Mouse (Mus musculus) spleen, embryonic (tissue): ENCODE results near the gene Spa17.

Experiments
- CTCF ChIA-PET: fragments of 350-600 bp; sonication (Branson Sonifier 250); formaldehyde crosslinking; loops from one replicate; lab custom pipeline; 2022; lab: Charles Lee

Gene Spa17

GRCm38 (mm10) chr9:37621290-37621689, 7.8 kb upstream of the Spa17 start:
- CTCF ChIA-PET, result no interaction called here

DNA sequence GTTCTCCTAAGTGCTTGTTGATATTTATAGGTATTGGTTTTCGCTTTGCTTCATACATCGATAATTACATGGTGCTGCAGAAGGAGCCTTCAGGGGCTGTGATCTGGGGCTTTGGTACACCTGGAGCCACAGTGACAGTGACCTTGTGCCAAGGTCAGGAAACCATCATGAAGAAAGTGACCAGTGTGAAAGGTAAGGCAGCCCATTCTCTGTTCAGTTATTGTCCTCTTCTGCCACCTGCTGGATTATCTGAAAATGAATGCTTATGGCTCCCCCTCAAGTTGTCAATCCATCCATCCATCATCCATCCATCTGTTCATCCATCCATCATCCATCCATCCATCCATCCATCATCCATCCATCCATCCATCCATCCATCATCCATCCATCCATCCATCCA, 3.2 kb upstream of the Spa17 start:
- CTCF ChIA-PET, result no interaction called here

DNA sequence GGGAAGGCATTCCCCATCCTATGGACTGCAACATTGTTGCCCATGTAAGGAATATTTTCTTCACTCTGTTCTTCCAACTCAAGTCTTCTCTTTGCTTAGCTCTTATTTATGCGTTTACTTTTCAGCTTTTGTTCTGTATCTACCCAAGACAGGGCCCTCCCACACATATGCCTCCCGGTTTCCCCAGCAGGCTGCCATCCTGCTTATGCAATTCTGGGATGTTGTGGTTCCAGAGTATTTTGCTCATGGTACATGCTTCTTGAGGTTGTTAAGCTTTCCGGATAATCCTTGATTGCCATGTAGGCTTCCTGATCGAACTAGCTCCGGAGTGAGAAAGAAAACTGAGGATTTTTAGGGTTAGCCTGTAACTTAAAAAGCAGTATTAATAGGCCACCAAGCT, 1.7 kb upstream of the Spa17 start:
- CTCF ChIA-PET, result interaction anchor here (0.5 to 0.8 kb wide), 3 partner anchors 11 to 130 kb away, joined by 3 to 4 read pairs (median 3); no protein-coding TSS in a partner anchor

- CTCF ChIA-PET, result interaction anchor here (0.9 kb wide), 1 partner anchor 150 kb away, joined by 3 read pairs; no protein-coding TSS in a partner anchor
Measured at GRCm38 (mm10) chr9:37614316-37614715, 794 bp upstream of the Spa17 start.

DNA sequence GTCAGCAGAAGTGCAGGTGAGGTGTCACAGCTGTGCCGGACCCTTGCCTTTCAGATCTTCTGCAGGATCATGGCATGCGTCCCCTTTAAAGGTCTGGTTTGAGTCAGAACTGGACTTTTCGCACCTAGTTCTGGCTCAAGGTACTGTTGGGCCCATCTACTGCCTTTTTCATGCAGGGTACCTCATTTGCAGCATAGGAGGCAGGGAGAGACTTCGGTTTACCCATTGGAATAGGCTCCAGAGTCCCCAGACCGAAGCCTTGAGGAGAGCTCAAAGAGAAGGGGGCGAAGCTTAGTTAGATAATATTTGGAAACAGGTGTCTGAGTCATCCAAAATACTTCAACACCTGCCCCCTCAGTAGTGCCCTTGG, 374 bp upstream of the Spa17 start:
- CTCF ChIA-PET, result no interaction called here

GRCm38 (mm10) chr9:37609558-37609957, 4.0 kb downstream of the Spa17 start:
- CTCF ChIA-PET, result no interaction called here

GRCm38 (mm10) chr9:37605089-37605488, 8.4 kb downstream of the Spa17 start:
- CTCF ChIA-PET, result no interaction called here

GRCm38 (mm10) chr9:37600538-37601205, 12.8 kb downstream of the Spa17 start:
- CTCF ChIA-PET, result no interaction called here

- CTCF ChIA-PET, result no interaction called here
Measured at GRCm38 (mm10) chr9:37598637-37599036, 14.9 kb downstream of the Spa17 start.

GRCm38 (mm10) chr9:37595570-37595969, 18.0 kb downstream of the Spa17 start:
- CTCF ChIA-PET, result no interaction called here

DNA sequence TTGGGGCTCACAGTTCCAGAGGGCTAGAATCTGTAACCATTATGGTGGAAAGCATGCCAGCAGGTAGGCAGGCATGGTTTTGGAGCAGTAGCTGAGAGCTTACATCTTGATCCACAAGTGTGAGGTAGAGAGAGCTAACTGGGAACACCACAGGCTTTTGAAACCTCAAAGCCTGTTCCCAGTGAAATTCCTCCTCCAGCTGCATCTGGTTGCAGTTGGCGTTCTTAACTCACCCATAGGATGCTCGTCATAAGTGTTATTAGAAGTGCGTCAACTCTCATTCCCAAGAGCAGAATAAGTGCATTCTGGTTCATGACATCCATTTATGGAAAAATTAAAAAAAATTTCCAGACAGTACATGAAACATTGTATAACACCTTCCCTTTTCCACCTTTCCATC, 19.8 kb downstream of the Spa17 start:
- CTCF ChIA-PET, result no interaction called here

GRCm38 (mm10) chr9:37592633-37593032, 20.9 kb downstream of the Spa17 start:
- CTCF ChIA-PET, result no interaction called here

DNA sequence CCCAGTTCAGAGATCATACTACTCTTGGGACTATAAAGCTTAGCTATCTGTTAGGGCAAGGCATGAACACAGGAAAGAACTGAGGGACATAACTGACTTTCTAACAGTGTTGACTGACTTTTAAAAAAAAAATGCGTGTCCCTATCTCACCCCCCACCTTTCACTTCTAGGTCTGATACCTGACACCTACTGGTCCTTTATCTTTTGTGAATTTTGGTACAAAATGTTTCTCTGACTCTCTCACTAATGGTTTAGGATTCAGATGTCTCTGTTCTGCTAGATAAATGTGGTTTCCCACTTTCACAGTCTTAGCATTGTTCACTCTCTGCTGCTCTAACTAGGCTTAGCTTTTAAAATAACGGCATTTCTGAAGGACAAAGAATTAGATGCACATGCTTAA, 21.5 kb downstream of the Spa17 start:
- CTCF ChIA-PET, result no interaction called here

DNA sequence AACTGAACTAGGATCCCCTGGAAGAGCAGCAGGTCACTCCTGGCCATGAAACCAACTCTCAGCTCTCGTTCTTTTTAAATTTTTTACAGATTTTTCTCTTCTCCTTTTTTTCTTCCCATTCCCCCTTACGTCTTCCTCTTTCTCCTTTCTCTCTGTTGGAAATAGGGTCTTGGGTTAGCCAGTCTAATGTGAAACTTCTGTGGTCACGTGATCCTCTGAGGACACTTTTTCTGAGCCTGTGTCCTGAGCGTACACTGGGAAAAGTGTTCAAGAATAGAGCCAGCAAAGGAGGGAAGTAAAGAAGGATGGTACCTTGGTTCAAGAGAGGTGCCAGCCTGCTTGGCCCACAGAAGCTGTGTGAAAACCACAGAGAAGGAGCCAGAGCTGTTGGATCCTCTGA, 23.1 kb downstream of the Spa17 start:
- CTCF ChIA-PET, result no interaction called here

DNA sequence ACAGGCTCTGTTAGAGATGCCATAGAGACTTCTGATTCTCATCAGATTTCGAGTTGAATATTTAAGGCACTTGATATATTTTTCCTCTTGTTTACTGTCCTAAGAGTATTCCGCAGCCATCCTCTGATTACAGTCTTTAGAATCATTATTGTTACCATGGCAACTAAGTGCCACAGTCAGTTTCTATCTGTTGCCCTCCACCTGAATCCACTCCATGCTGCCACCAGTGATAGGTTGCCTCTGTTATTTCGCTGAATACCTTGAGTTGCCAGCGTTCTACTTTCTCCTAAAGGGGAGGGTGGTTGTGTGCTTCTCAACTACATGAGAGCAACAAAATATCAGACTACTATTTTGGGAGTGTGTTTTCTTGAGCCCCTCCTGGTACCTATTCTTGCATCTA, 26.8 kb downstream of the Spa17 start:
- CTCF ChIA-PET, result no interaction called here

- CTCF ChIA-PET, result no interaction called here
Measured at GRCm38 (mm10) chr9:37583594-37583993, 29.9 kb downstream of the Spa17 start.

GRCm38 (mm10) chr9:37576436-37576930, 37.0 kb downstream of the Spa17 start:
- CTCF ChIA-PET, result interaction anchor here (0.9 kb wide), 1 partner anchor 17 kb away, joined by 4 read pairs; no protein-coding TSS in a partner anchor

GRCm38 (mm10) chr9:37572204-37572876, 41.2 kb downstream of the Spa17 start:
- CTCF ChIA-PET, result no interaction called here

DNA sequence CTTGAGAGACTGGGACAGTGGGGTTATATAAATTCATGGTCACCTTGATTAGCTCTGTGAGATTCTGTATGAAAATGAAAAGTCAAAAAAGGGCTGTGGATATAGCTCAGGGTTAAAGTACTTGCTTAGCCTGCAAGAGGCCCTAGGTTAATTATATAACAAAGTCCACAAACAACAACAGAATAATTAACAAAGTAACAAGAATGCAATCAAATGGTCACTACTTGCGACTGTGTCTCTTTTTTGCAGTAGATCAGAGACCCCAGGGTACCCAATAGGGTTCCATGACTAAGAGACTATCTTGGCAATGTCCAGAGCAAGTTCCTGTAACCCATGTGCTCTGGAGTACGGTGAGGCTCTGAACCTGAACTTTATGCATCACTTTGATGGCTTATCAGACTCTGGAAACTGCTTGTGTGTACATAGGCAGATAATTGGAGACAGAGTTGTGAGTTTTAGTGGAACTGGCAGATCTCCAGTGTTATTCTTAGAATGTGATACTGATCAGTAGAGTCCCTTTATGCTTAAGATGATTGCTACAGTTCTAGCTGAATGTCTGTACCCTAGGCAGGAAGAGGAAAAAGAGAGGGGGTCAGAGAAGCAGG, 44.2 kb downstream of the Spa17 start:
- CTCF ChIA-PET, result interaction anchor here (0.6 kb wide), 1 partner anchor 620 kb away, joined by 7 read pairs; no protein-coding TSS in a partner anchor

GRCm38 (mm10) chr9:37568605-37569214, 44.8 kb downstream of the Spa17 start:
- CTCF ChIA-PET, result interaction anchor here (0.6 kb wide), 1 partner anchor 620 kb away, joined by 7 read pairs; no protein-coding TSS in a partner anchor

- CTCF ChIA-PET, result no interaction called here
Measured at GRCm38 (mm10) chr9:37567892-37568604, 45.5 kb downstream of the Spa17 start.
